Mouse (Mus musculus): ENCODE data around the gene Ss18l1. TPM values are rescaled to one million over a fixed set of nuclear protein-coding genes. Genes with fewer than 3 reads are reported as not detected.

Ss18l1 gene
- polyA plus RNA-seq, 1 experiment from 2014 or later = 5.5 TPM

DNA sequence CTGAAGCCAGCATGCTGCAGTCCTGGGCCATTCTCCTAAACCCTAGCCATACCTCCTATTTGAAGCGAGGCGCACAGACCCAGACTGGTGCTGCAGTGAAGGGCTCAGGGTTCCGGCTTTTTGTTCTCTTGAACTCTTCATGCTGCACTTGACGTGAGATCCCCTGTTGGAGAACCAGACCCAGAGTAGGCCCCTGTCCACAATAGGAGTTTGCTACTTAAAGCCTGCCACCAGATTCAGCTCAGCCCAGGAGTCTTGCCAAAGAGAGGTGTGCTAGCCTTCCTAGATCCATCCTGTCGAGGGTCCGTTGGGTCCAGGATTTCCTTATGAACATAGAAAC, 16.5 kb upstream of the Ss18l1 start:
- Histone ChIP-seq H3K9me3 (ENCODE audit: control insufficient read depth, low read length) (no peaks in the 10 kb centered on the region), H3K4me1 (ENCODE audit: control insufficient read depth, insufficient read depth, low read length) (peaks cover 21% of the 10 kb centered on the region), H3K27me3 (ENCODE audit: control insufficient read depth, insufficient read depth, low read length) (peaks cover 14% of the 10 kb centered on the region), H3K36me3 (ENCODE audit: control insufficient read depth, insufficient read depth, low read length) (peaks cover 6% of the 10 kb centered on the region), H3K9ac (ENCODE audit: low read length) (peak overlapping the region; percentile 98), H3K27ac (replicated peaks; ENCODE audit: low read depth, low read length) (no peak overlapping the region), H3K4me2 (ENCODE audit: low read depth, severe bottlenecking) (peak overlapping the region; percentile 88), H3K4me3 (ENCODE audit: low read depth, low read length) (peak overlapping the region; percentile 99)
- WGBS = 10% methylated on average over 6 of the region's 6 CpGs
- DNase-seq (ENCODE audit: low spot score) (no peak), ATAC-seq (ENCODE audit: insufficient number of reproducible peaks, low FRiP score, low TSS enrichment, low read depth) (no peak)

DNA sequence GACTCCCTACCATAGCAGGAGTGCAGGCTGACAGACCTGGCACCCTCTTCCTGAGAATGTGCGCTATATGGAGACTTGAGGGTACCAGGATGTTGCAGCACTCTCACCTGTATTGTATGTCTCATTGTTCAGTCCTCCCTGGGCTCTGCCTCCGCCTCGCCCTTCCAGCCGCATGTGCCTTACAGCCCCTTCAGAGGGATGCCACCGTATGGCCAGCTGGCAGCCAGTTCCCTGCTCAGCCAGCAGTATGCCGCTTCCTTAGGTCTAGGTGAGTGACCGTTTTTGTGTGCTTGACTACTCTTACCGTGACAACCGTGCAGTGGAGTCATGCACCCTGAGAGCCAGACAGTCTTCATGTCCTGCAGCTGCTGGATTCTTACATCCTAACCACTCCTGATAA, 14.5 kb upstream of the Ss18l1 start:
- ATAC-seq (ENCODE audit: insufficient number of reproducible peaks, low FRiP score, low TSS enrichment, low read depth) (no peak), DNase-seq (ENCODE audit: low spot score) (no peak)
- Histone ChIP-seq H3K9ac (ENCODE audit: low read length) (0 out of 2 replicates have a peak overlapping the region, but pooled peaks have one; percentile 28), H3K4me2 (ENCODE audit: low read depth, severe bottlenecking) (peak overlapping the region; percentile 88; the same call in 1 of the 2 replicates), H3K27me3 (ENCODE audit: control insufficient read depth, insufficient read depth, low read length) (peaks cover 6% of the 10 kb centered on the region; the same call in 1 of the 2 replicates), H3K4me3 (ENCODE audit: low read depth, low read length) (no peak overlapping the region; the same call in 1 of the 2 replicates), H3K9me3 (ENCODE audit: control insufficient read depth, low read length) (no peaks in the 10 kb centered on the region), H3K4me1 (ENCODE audit: control insufficient read depth, insufficient read depth, low read length) (peaks cover 21% of the 10 kb centered on the region), H3K36me3 (ENCODE audit: control insufficient read depth, insufficient read depth, low read length) (peaks cover 9% of the 10 kb centered on the region), H3K27ac (replicated peaks; ENCODE audit: low read depth, low read length) (no peak overlapping the region)
- WGBS = 85% methylated on average over 9 of the region's 9 CpGs

DNA sequence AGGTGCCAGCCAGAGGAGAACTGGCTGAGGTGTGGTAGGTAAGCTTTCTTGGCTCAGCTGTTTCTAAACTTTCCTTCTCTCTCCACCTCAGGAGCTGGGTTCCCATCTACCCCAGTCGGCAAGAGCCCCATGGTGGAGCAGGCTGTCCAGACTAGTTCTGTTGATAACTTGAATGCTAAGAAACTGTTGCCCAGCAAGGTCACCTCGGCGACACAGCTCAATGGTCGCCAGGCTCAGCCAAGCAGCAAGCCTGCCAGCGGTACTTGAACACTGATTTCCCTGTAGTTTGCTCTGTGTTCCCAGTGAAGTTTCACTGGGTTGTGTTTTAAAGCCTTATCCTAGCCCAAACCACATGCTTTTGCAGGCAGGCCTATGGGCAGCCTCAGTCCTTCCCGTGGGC, 11.0 kb upstream of the Ss18l1 start:
- WGBS = 94% methylated on average over 6 of the region's 6 CpGs
- ATAC-seq (ENCODE audit: insufficient number of reproducible peaks, low FRiP score, low TSS enrichment, low read depth) (no peak), DNase-seq (ENCODE audit: low spot score) (no peak)
- peaks cover 21% of the 10 kb centered on the region for H3K36me3 ChIP-seq (ENCODE audit: control insufficient read depth, insufficient read depth, low read length)
- H3K4me3 ChIP-seq (ENCODE audit: low read depth, low read length) = no peak overlapping the region
- H3K9ac ChIP-seq (ENCODE audit: low read length) = no peak overlapping the region
- H3K4me1 ChIP-seq (ENCODE audit: control insufficient read depth, insufficient read depth, low read length) = peaks cover 23% of the 10 kb centered on the region
- no peak overlapping the region for H3K4me2 ChIP-seq (ENCODE audit: low read depth, severe bottlenecking)
- no peaks in the 10 kb centered on the region for H3K9me3 ChIP-seq (ENCODE audit: control insufficient read depth, low read length)
- H3K27ac ChIP-seq (replicated peaks; ENCODE audit: low read depth, low read length) = no peak overlapping the region
- no peaks in the 10 kb centered on the region for H3K27me3 ChIP-seq (ENCODE audit: control insufficient read depth, insufficient read depth, low read length)

DNA sequence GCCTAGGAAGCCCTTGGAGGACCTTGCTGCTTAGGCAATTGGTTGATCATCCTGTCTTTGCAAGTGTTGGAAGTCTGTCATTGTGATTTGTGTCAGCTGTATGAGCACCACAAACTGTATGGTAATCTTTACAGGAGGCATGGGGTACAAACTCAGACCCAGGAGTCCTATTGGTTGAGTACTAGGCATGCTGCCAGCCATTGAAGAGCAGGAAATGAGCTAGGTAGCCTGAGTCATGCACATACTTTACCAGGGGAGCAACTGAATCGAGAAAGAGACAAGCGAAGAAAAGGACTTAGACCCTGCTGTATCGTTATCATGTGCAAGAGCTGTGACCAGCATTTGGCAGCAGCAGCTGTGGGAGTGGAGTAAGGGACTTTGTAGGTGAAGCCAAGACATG, 9.4 kb upstream of the Ss18l1 start:
- no peaks in the 10 kb centered on the region for H3K27me3 ChIP-seq (ENCODE audit: control insufficient read depth, insufficient read depth, low read length)
- H3K36me3 ChIP-seq (ENCODE audit: control insufficient read depth, insufficient read depth, low read length) = peaks cover 28% of the 10 kb centered on the region; the same call in 1 of the 2 replicates
- H3K9ac ChIP-seq (ENCODE audit: low read length) = no peak overlapping the region
- no peak overlapping the region for H3K4me2 ChIP-seq (ENCODE audit: low read depth, severe bottlenecking)
- ATAC-seq (ENCODE audit: insufficient number of reproducible peaks, low FRiP score, low TSS enrichment, low read depth) (no peak), DNase-seq (ENCODE audit: low spot score) (no peak)
- 0 out of 2 replicates have a peak overlapping the region, but pooled peaks have one; percentile 3 for H3K27ac ChIP-seq (replicated peaks; ENCODE audit: low read depth, low read length)
- H3K9me3 ChIP-seq (ENCODE audit: control insufficient read depth, low read length) = no peaks in the 10 kb centered on the region
- 85% methylated on average over 3 of the region's 3 CpGs for WGBS
- H3K4me3 ChIP-seq (ENCODE audit: low read depth, low read length) = no peak overlapping the region
- H3K4me1 ChIP-seq (ENCODE audit: control insufficient read depth, insufficient read depth, low read length) = peaks cover 6% of the 10 kb centered on the region

DNA sequence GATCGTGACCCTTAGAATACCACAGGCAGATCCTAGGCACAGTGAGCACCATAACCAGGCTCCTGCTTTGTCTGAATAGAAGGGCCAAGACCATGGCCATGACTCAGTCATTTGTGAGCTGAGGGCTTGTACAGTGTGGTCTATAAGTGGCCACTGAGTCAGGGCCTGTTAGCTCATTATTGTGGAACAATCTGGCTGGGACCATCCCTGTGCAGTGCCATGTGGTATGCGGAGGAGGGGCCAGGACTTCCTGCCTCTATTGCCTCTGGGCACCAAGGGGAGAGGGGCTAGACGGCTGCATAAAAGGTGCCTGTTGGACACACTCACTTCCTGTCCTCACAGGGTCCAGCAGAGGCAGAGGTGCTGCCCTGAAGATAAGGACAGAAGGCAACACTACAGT, 8.4 kb upstream of the Ss18l1 start:
- no peak for DNase-seq (ENCODE audit: low spot score)
- Histone ChIP-seq H3K9ac (ENCODE audit: low read length) (no peak overlapping the region), H3K4me1 (ENCODE audit: control insufficient read depth, insufficient read depth, low read length) (peaks cover 6% of the 10 kb centered on the region; the same call in 1 of the 2 replicates), H3K27ac (replicated peaks; ENCODE audit: low read depth, low read length) (peak overlapping the region; percentile 16; the same call in 1 of the 2 replicates), H3K9me3 (ENCODE audit: control insufficient read depth, low read length) (no peaks in the 10 kb centered on the region), H3K4me2 (ENCODE audit: low read depth, severe bottlenecking) (no peak overlapping the region), H3K27me3 (ENCODE audit: control insufficient read depth, insufficient read depth, low read length) (no peaks in the 10 kb centered on the region), H3K4me3 (ENCODE audit: low read depth, low read length) (no peak overlapping the region), H3K36me3 (ENCODE audit: control insufficient read depth, insufficient read depth, low read length) (peaks cover 33% of the 10 kb centered on the region)
- 0 out of 2 replicates have a peak, but pooled peaks have one; percentile 32 for ATAC-seq (ENCODE audit: insufficient number of reproducible peaks, low FRiP score, low TSS enrichment, low read depth)
- 55% methylated on average over 3 of the region's 3 CpGs for WGBS

DNA sequence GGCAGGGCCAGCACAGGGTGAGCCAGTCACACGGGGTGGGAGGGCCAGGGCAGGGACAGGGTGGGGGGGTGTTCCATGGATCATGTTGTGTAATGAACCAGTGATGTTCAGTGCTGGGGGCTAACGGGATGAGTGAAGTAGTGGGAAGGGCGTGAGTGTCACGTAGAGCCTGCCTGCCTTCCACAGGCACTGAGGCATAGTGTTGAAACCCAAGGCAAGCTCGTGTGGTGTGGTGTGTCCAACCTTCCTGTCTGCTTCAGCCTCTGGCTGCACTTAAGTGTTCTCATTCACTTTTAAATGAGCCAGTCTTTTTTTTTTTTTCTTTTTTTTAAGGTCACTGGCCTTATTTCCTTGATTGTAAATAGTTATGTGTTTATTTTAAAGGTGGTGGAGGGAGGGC, 7.6 kb upstream of the Ss18l1 start:
- no peak overlapping the region for H3K4me2 ChIP-seq (ENCODE audit: low read depth, severe bottlenecking)
- H3K9me3 ChIP-seq (ENCODE audit: control insufficient read depth, low read length) = no peaks in the 10 kb centered on the region
- H3K27me3 ChIP-seq (ENCODE audit: control insufficient read depth, insufficient read depth, low read length) = no peaks in the 10 kb centered on the region
- no peak overlapping the region for H3K9ac ChIP-seq (ENCODE audit: low read length)
- no peak overlapping the region for H3K27ac ChIP-seq (replicated peaks; ENCODE audit: low read depth, low read length)
- ATAC-seq (ENCODE audit: insufficient number of reproducible peaks, low FRiP score, low TSS enrichment, low read depth) (no peak), DNase-seq (ENCODE audit: low spot score) (no peak)
- peaks cover 33% of the 10 kb centered on the region for H3K36me3 ChIP-seq (ENCODE audit: control insufficient read depth, insufficient read depth, low read length)
- H3K4me1 ChIP-seq (ENCODE audit: control insufficient read depth, insufficient read depth, low read length) = peaks cover 6% of the 10 kb centered on the region; the same call in 1 of the 2 replicates
- WGBS = 54% methylated on average over 5 of the region's 5 CpGs
- no peak overlapping the region for H3K4me3 ChIP-seq (ENCODE audit: low read depth, low read length)

DNA sequence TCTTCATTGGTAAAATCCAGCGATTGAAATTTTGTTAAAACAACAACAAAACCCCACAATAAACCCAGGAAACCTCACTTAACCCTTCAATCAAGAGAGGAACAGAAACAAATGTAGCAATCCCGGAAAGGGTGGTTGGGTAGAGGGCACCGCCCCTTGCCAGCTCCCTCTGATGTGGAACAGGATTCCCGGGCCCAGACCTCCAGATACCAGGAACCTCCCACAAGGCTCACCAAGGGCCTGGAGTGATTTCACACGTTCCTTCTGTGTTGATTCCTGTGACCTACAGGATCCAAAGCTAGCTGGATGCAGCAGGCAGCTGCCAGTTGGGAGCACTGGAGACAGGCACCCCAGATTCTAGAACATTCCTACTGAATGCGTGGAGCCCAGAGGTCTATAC, 1.9 kb upstream of the Ss18l1 start:
- no peak for ATAC-seq (ENCODE audit: insufficient number of reproducible peaks, low FRiP score, low TSS enrichment, low read depth)

DNA sequence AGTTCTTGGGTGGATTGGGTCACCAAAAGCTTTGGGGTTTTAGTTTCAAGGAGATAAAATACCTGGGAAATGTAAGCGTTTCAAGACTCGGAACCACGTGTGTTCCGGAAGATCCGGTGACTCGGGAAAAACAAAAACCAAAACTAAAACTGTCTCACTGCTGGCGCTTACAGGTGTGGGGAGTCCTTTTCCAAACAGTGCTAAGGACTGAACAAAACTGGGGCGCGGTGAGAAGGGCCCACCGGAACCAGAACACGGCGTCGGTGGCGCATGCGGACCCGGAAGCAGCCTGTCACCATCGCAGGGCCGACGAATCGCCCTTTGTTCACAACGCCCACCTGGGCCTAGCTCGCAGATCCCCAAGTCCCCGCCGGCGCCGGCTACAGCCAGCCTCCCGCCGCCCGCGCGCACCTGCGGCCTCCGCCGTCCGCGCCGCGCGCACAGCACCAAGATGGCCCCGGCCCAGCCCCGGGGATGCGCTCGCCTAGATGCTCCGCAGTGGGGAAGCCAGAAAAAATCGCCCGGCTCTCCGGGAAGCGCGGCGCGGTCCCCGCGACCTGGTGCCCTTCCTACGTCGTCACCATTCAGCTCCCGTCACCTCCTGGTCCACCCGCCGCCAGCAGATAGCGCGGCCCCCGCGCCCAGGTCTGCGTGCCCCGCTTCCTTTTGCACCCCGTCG, 593 bp upstream of the Ss18l1 start:
- peak; percentile 31; the same call in 1 of the 2 replicates for ATAC-seq (ENCODE audit: insufficient number of reproducible peaks, low FRiP score, low TSS enrichment, low read depth)
- H3K9me3 ChIP-seq (ENCODE audit: control insufficient read depth, low read length) = no peaks in the 10 kb centered on the region
- DNase-seq (ENCODE audit: low spot score) = peak; percentile 60
- H3K4me1 ChIP-seq (ENCODE audit: control insufficient read depth, insufficient read depth, low read length) = peaks cover 15% of the 10 kb centered on the region
- peak overlapping the region; percentile 83 for H3K4me2 ChIP-seq (ENCODE audit: low read depth, severe bottlenecking)
- H3K27ac ChIP-seq (replicated peaks; ENCODE audit: low read depth, low read length) = peak overlapping the region; percentile 70
- peak overlapping the region; percentile 94 for H3K4me3 ChIP-seq (ENCODE audit: low read depth, low read length)
- peaks cover 17% of the 10 kb centered on the region for H3K36me3 ChIP-seq (ENCODE audit: control insufficient read depth, insufficient read depth, low read length)
- WGBS = under 1% methylated on average over 54 of the region's 66 CpGs
- peak overlapping the region; percentile 90 for H3K9ac ChIP-seq (ENCODE audit: low read length)
- no peaks in the 10 kb centered on the region for H3K27me3 ChIP-seq (ENCODE audit: control insufficient read depth, insufficient read depth, low read length)

More for the DNA sequence above, 1.9 kb upstream of the Ss18l1 start:
- peaks cover 15% of the 10 kb centered on the region for H3K4me1 ChIP-seq (ENCODE audit: control insufficient read depth, insufficient read depth, low read length)
- H3K9ac ChIP-seq (ENCODE audit: low read length) = no peak overlapping the region
- no peak overlapping the region for H3K27ac ChIP-seq (replicated peaks; ENCODE audit: low read depth, low read length)
- H3K27me3 ChIP-seq (ENCODE audit: control insufficient read depth, insufficient read depth, low read length) = no peaks in the 10 kb centered on the region
- H3K9me3 ChIP-seq (ENCODE audit: control insufficient read depth, low read length) = no peaks in the 10 kb centered on the region
- H3K4me2 ChIP-seq (ENCODE audit: low read depth, severe bottlenecking) = peak overlapping the region; percentile 83; the same call in 1 of the 2 replicates
- H3K36me3 ChIP-seq (ENCODE audit: control insufficient read depth, insufficient read depth, low read length) = peaks cover 23% of the 10 kb centered on the region
- WGBS = 46% methylated on average over 6 of the region's 6 CpGs
- DNase-seq (ENCODE audit: low spot score) = no peak
- H3K4me3 ChIP-seq (ENCODE audit: low read depth, low read length) = peak overlapping the region; percentile 94; the same call in 1 of the 2 replicates
